In genomic region chr1:169233368-169233767, GRCm38 (mm10) we compare ENCODE assay signal across 17 mouse cellular contexts.
"Had no signal": no experiment of that assay in that cellular context is flagged by ENCODE, and none has a peak within 500 bp of the region (broad histone marks: within the 10 kb centered on the region; RNA-seq: fewer than 3 reads in every experiment).

No protein-coding gene starts in this region.

- H3K27me3 ChIP-seq: liver, embryonic 13.5 days; liver, embryonic 15.5 days; midbrain, embryonic 13.5 days; midbrain, embryonic 15.5 days; neural tube, embryonic 12.5 days; stomach, embryonic 15.5 days had no signal

- H3K9ac ChIP-seq: liver, embryonic 13.5 days; liver, embryonic 15.5 days; liver, postnatal 0 days; midbrain, embryonic 13.5 days; midbrain, embryonic 15.5 days; neural tube, embryonic 12.5 days; stomach, embryonic 15.5 days had no signal

- H3K27ac ChIP-seq: liver, embryonic 13.5 days; liver, embryonic 15.5 days; macrophage; midbrain, embryonic 13.5 days; midbrain, embryonic 15.5 days; neural tube, embryonic 12.5 days; stomach, embryonic 15.5 days; stomach, postnatal 0 days had no signal

- ATAC-seq: liver, postnatal 0 days; midbrain, embryonic 13.5 days; midbrain, embryonic 15.5 days had no signal

- H3K4me3 ChIP-seq: liver, embryonic 13.5 days; liver, embryonic 15.5 days; megakaryocyte, embryonic 14.5 days; midbrain, embryonic 13.5 days; midbrain, embryonic 15.5 days; neural tube, embryonic 12.5 days; stomach, embryonic 15.5 days had no signal

- H3K4me2 ChIP-seq: liver, embryonic 13.5 days; liver, embryonic 15.5 days; midbrain, embryonic 11.5 days; midbrain, embryonic 13.5 days; midbrain, embryonic 15.5 days; neural tube, embryonic 12.5 days; stomach, embryonic 15.5 days had no signal

- H3K4me1 ChIP-seq: liver, embryonic 13.5 days; liver, embryonic 15.5 days; megakaryocyte, embryonic 14.5 days; midbrain, embryonic 15.5 days had no signal

- DNase-seq: liver, embryonic 13.5 days; liver, postnatal 0 days; lung, adult 2 months; lung, postnatal 36 days; right cerebral cortex, postnatal 14 days; thymus, adult 2 months; thymus, postnatal 25 days; thymus, postnatal 4 days had no signal

- H3K36me3 ChIP-seq: liver, embryonic 13.5 days; liver, embryonic 15.5 days; midbrain, embryonic 13.5 days; midbrain, embryonic 15.5 days; neural tube, embryonic 12.5 days; stomach, embryonic 15.5 days had no signal

- H3K9me3 ChIP-seq: liver, embryonic 13.5 days; liver, embryonic 15.5 days; megakaryocyte, embryonic 14.5 days; midbrain, embryonic 13.5 days; midbrain, embryonic 15.5 days; neural tube, embryonic 12.5 days; stomach, embryonic 15.5 days had no signal
